Mouse (Mus musculus): Measurements from ENCODE around the gene Rbfox1.

The Rbfox1 gene

DNA sequence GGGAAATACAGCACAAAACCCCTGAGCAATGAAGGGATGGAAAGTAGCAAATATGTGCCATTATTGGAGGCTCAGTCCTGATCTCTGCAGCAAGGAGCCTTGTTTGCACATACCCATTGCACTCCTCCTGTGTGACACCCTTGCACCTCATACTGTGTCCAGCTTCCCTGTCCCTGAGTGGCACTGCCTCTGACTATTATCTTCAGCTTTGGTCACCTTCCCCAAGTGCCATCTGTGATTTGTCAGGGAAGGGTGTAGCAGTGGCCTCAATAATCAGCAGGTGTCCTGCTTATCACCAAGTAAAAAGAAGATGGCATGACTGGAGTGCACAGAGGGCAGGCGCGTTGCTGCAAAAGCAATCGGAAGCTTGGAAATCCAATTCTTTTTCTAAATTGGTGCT is 1119.4 kb downstream of the Rbfox1 start:
- no peak for DNase-seq (ENCODE audit: low read depth in 1 of 2, low spot score in 2 of 2)

GRCm38 (mm10) chr16:7005478-7005877 is 1120.3 kb downstream of the Rbfox1 start:
- DNase-seq (ENCODE audit: low read depth in 1 of 2, low spot score in 2 of 2), result no peak

- DNase-seq (ENCODE audit: low read depth in 1 of 2, low spot score in 2 of 2), result no peak
Observed at GRCm38 (mm10) chr16:7017310-7017709, 1132.2 kb downstream of the Rbfox1 start.

DNA sequence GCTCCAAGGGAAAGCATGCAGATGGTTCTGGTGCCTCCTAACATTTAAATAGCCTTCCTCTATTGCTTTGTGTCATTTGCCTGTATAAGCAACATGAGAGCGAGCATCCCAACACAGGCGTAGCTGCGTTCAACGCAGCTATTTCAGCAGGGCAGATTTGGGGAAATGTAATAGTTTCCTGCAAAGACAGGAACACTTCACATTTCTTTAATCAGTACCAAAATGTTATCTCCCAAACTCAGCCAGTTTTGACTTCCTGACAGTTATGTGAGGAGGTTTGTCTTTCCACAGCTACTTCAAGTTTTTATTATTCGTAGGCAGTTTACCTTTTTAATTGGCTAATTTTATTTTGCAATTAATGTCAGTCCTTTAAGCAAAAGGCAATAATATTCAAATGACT is 1149.1 kb downstream of the Rbfox1 start:
- DNase-seq (ENCODE audit: low read depth in 1 of 2, low spot score in 2 of 2), result no peak

- DNase-seq (ENCODE audit: low read depth in 1 of 2, low spot score in 2 of 2), result no peak
Observed at GRCm38 (mm10) chr16:7036566-7036965, 1151.4 kb downstream of the Rbfox1 start.

DNA sequence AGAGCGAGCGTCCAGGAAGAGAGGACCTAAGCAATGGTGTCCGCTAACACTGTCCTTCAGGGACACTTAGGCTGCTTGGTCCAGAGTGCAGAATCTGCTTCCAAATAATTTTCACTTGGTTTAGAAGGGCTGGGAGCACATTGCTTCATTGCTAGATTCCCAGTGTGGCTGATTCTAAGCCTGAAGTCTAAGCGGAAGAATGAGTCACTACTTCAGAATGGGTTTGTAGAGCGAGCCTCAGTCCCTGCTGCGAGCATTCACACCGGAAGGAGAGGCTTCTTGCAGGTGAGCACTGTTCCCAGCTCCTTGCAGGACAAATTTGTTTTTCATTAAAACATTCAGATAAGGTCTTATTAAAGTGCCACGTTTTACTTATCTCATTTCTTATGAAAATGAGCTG is 1151.8 kb downstream of the Rbfox1 start:
- no peak for DNase-seq (ENCODE audit: low read depth in 1 of 2, low spot score in 2 of 2)

- DNase-seq (ENCODE audit: low read depth in 1 of 2, low spot score in 2 of 2), result no peak
Observed at GRCm38 (mm10) chr16:7038639-7039260, 1153.6 kb downstream of the Rbfox1 start.

- no peak for DNase-seq (ENCODE audit: low read depth in 1 of 2, low spot score in 2 of 2)
Observed at GRCm38 (mm10) chr16:7039404-7040367, 1154.5 kb downstream of the Rbfox1 start.

DNA sequence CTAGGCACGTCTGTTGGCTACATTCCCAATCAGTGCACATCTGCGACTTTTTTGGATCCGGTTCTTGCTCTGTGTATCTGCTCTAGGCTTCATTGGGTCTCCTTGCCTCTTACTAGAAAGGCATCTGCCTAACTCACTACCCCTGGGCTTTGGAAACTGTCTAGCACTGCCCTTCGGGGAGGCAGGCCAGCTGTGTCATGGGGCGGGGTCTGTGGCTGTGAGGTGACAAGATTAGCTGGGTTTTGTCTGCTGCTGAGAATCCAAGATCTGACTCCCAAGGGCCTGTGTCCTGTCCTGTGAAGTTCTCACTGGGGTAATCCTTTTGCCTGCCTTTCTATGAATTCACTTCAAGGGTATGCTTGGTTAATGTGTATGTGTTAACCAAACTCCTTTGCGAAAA is 1155.5 kb downstream of the Rbfox1 start:
- no peak for DNase-seq (ENCODE audit: low read depth in 1 of 2, low spot score in 2 of 2)

DNA sequence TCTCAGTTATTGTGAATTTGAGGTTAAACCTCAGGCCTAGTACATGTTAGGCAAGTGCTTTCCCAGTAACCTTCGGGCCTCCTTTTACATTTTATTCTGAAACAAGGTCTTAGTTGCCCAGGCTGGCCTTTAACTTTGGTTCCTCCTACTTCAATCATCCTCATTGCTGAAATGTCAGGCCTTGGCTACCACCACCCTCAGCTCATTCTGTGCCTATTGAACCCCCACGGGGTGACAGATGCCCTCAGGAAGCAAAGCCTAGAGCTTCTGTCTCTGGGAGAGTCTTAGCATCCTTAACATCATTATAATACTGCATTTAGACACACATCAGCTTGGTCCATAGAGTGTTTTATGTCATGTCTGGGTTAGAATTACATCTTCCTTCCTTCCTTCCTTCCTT is 1162.3 kb downstream of the Rbfox1 start:
- DNase-seq (ENCODE audit: low read depth in 1 of 2, low spot score in 2 of 2), result no peak

DNA sequence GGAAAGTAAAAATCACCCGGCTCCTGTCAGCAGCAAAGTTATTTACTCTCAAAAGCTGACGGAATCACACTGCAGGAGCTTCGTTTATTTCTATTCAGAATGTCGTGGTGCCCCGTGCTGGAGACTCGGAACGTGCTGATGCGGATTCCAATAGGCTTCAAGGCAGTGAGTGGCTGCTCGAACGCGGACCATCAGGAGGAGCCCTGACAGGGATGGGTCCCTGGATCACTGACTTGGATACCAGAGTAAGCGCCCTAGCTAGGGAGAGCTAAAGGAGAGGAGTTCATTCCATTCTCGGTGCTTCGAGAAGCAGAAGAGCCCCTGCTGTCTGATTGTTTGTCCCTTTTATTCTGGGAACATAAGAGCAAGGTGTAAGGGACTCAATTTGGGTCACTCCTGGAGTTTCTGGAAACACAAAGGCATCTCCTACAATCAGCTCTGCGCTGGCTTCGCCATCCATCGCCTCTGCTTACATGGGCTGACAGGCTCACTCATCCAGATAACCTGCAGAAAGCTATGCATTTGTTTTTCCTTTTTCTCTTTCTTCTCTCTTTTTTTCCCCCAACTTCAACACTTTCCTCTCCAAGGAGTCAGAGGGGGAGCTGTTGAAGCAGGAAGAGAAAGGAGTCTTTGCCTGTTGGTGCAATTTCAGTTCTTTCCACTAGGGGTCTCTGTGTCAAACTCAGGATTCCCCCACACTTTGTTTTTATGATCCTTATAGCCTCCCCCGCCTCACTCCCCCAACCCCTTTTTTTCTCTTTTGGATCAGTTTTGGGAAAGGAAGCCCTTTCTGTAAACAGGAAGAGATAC is 1164.2 kb downstream of the Rbfox1 start:
- DNase-seq (ENCODE audit: low read depth in 1 of 2, low spot score in 2 of 2), result no peak

- DNase-seq (ENCODE audit: low read depth in 1 of 2, low spot score in 2 of 2), result no peak
Observed at GRCm38 (mm10) chr16:7050945-7051344, 1165.8 kb downstream of the Rbfox1 start.

- no peak for DNase-seq (ENCODE audit: low read depth in 1 of 2, low spot score in 2 of 2)
Observed at GRCm38 (mm10) chr16:7051991-7052390, 1166.8 kb downstream of the Rbfox1 start.

DNA sequence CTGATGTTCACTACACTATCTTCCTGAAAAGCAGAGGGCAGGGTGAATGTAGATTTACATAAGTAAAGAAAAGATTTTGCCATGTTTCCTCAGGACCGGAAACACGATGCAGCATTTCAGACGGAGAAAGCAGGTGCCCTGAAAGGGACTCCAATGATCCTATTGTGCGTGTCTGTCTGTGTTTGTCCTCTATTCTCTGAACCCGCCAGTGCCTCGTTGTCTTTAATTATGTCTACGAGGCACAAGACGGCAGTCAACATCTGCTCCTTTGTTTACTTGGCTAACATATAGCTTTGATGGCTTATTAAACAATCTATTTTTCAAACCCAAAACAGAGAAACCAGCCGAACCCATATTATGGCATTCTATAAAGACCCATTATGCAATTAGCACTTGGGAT is 1167.3 kb downstream of the Rbfox1 start:
- DNase-seq (ENCODE audit: low read depth in 1 of 2, low spot score in 2 of 2), result no peak

GRCm38 (mm10) chr16:7057789-7058188 is 1172.6 kb downstream of the Rbfox1 start:
- no peak for DNase-seq (ENCODE audit: low read depth in 1 of 2, low spot score in 2 of 2)

- no peak for DNase-seq (ENCODE audit: low read depth in 1 of 2, low spot score in 2 of 2)
Observed at GRCm38 (mm10) chr16:7058556-7058955, 1173.4 kb downstream of the Rbfox1 start.

GRCm38 (mm10) chr16:7059596-7059995 is 1174.4 kb downstream of the Rbfox1 start:
- no peak for DNase-seq (ENCODE audit: low read depth in 1 of 2, low spot score in 2 of 2)

DNA sequence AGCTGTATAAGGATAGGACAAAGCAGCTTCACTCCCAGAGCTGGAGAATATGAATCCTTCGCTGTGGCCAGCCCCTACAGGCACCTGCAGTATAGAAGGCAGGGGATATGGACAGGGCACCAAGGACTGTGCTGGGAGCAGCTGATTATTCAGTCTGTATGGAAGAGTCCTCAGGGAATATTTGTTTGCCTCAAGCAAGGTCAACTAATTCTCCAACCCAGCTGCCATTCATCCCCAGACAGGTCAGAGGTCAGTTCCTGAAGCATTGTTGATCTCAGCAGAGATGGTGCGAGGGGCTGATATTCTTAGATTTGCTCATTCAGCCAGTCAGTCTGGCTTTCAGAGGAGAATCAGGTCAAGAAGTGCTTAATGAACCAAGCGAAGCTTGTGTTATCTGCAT is 1175.7 kb downstream of the Rbfox1 start:
- DNase-seq (ENCODE audit: low read depth in 1 of 2, low spot score in 2 of 2), result no peak

GRCm38 (mm10) chr16:7062512-7062911 is 1177.4 kb downstream of the Rbfox1 start:
- DNase-seq (ENCODE audit: low read depth in 1 of 2, low spot score in 2 of 2), result no peak

GRCm38 (mm10) chr16:7067109-7067508 is 1182.0 kb downstream of the Rbfox1 start:
- no peak for DNase-seq (ENCODE audit: low read depth in 1 of 2, low spot score in 2 of 2)

DNA sequence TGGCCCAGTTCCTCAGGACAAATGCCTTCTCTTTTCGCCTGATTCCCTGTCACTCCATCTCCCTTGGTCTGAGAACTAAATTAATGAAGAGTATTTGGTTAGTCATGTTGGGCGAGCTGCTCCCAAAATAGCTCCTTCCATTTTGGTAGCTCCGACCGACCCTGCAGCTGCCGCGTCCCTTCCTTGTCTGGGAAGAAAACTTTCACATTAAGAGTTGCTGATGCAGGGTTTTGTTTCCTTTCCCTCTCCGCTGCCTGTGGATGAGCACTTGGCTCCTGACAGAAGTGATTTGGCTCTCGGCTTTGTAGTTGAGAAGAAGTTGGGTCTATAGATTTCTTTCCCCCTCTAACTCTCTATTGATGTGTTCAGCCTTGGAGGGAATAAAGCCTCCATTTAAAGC is 1184.4 kb downstream of the Rbfox1 start:
- no peak for DNase-seq (ENCODE audit: low read depth in 1 of 2, low spot score in 2 of 2)

DNA sequence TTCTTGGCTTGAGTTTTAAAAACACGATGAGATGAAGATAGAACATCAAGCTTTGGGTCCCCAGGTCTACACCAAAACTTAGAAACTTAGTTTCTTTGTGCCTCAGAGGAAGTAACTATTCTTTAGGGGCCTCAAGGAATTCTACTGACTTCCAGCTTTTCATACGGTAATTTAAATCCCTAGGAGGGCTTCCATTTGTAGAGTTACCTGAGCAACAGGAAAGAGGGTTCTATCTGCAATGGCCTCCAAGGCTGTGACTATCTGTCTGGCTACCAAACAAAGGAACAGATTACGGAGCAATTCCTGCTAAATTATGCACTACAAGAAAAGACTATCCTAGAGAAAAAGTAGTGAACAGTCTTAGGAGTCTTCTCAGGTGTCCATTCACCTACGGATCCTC is 1189.6 kb downstream of the Rbfox1 start:
- DNase-seq (ENCODE audit: low read depth in 1 of 2, low spot score in 2 of 2), result no peak

Measured in monocyte, adult 2 months (primary cell).